Mouse (Mus musculus): ENCODE measurements around the gene F12.
"Not testable (repeated sequence)": the region's sequence is repeated elsewhere in the genome, so short reads cannot be mapped to it uniquely, and the experiment has no call there.

Gene F12

DNA sequence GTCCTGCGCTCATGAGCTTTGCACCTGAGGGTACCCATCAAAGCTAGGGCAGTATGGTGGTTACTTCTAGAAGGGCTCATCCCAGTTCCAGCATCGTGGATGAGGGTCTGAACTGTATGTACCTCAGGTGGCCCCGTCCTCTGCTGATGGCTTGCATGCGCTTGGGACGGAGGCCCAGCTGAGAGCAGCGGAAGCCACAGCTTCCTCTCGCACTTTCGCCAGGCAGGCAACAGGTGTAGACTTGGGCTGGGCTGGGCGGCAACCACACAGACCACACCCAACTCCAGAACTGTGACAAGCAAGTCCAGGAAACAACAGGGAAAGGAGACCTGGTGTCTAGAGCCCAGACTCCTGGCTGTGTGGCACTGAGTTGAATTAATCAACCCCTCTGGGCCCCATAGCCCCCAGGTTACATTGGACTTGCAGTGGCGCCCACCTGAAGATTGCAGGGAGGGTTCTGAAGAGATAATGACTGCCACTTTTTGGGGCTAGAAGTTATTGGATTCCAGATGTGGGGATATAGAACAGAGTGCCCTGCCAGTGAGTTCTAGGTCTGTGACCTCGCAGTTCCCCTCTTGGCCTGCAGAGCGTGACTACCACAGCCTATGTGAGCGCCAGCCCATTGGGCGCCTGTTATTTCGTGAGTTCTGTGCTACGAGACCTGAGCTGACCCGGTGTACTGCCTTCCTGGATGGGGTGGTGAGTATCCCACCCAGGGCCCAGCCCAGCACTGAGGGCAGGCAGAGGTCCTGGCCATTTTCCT is 23.3 kb upstream of the F12 start:
- no peak for DNase-seq

DNA sequence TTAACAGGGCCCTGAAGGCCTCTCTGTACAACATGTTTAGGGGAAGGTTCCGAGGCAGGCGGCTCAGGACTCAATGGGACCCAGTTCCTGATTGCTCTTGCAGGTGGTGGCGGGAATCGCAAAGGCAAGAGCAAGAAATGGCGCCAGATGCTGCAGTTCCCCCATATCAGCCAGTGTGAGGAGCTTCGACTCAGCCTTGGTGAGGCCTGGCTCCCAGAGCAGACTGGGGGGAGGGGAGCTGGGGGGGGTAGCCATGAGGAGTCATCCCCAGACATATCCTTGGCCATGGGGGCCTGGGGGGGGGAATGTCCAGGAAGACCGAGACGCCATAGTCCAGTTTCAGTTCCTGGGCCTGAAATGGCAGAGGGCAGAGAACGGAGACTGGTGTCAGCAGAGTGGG is 22.6 kb upstream of the F12 start:
- no peak for DNase-seq

DNA sequence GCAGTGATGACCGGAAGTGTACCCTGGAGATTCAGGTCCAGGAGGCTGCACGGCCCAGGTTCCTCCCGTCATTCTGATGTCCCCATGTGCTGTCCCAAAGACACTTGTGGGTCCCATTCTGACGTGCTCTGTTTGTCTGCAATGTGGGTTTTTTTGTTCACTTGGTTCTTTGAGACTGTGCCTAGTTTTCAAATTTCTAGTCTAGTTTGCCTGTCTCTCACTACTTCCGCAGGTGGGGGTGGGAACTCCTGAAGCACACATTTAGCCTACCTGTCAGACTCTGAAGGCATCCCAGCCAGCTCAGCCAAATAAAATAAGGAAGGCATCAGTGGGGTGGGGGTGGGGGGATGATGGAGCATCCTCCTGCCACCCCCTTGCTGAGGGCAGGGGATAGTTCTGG is 21.5 kb upstream of the F12 start:
- DNase-seq = no peak

DNA sequence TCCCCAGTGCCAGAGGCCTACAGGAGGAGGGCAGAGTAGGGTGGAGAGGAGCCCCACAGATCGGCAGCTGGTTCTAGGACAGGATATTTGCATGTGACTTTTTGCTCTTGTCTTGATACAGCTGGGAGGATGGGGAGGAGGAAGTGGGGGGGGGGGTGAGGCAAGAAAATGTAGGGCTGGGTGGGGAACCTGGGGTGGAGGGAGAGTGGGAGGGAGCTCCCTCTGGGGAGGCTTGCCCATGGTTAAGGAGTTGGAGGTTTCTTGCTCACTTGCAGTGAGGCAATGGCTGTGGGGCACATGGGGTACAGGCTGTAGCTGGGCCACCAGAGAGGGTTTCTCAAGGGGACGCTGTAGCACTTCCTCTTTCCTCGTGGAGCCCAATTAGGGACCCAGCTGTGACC is 20.9 kb upstream of the F12 start:
- DNase-seq = peak; percentile 37

DNA sequence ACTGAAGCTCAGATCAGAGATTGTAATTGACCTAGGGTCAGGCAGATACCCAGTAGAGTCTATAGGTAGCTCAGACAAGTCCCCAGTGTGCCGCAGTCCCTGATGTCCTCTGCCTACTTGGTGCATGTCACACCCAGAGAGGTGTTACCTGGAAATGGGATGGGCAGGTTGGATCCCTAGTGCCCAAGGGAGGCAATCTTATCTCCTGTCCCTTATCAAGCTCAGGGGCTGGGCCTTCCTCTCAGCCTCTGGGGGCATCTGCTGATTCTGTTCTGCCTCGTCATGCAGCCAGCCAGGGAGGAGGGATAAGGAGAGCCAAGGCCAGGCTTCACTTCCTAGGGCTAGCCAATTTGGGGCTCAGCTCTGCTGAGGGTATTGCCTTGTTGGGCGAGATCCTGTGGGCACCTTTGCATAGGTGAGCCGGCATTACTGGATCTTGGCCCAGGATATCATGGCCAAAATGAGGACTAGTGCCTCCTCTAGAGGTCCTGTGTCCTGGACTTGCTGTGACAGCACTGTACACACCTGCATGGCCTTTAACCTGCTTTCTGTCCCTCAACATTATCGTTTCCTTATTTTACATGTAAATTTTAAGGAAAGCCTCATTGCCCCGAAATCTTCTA is 20.0 kb upstream of the F12 start:
- no peak for DNase-seq

DNA sequence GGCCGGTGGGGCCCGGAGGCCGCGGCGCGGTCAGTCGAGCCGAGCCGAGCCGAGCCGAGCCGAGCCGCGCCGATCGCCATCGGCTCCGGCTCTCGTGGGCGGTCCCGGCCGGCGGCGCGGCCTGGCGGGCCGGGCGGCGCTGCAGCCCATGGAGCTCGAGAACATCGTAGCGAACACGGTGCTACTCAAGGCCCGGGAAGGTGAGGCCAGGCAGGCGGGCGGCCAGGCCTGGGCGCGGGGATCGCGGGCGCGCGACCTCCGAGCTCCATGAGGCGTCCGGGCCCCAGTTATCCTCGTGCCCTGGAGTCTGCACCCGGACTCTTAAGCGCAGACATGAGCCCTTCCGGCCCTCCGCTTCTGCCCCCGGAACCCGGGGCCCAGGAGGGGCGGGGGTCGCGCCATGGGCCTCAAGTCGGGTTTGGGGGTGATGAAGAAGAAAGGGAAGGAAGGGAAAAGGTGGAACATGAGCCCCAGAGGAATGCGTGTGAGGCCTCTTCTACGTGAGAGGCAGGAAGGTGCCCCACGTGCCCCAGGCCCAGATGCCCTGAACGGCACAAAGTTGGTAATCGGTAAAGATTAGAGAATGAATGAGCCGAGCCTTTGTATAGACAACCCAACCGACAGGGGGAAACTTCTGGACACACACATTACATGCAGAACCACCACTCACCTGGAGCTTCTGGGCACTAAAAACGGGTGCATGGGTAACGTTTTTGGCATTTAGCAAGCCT is 18.9 kb upstream of the F12 start:
- no peak for DNase-seq

DNA sequence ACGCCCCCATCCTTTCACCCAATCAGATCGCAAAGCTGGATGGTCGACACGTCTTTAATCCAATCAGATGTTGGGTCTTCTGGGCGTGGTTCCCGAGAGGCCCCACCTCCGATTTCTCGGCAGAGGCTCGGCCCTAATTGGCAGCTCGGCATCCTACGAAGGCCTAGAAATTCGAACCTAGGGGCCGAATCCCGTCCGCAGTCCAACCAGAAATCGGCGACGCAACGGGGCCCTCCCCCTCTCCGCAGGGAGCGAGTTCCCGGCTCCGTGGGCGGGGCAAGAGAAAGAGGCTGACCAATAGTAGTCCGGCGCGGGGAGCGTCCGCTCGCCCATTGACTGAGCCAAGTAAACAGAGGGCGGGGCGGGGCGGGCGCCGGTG is 18.3 kb upstream of the F12 start, which contains the start of gene Grk6:
Gene Grk6 (plus strand): TSS at position 136 of the 379 bp plus-strand sequence.
- peak; percentile 100 for DNase-seq

DNA sequence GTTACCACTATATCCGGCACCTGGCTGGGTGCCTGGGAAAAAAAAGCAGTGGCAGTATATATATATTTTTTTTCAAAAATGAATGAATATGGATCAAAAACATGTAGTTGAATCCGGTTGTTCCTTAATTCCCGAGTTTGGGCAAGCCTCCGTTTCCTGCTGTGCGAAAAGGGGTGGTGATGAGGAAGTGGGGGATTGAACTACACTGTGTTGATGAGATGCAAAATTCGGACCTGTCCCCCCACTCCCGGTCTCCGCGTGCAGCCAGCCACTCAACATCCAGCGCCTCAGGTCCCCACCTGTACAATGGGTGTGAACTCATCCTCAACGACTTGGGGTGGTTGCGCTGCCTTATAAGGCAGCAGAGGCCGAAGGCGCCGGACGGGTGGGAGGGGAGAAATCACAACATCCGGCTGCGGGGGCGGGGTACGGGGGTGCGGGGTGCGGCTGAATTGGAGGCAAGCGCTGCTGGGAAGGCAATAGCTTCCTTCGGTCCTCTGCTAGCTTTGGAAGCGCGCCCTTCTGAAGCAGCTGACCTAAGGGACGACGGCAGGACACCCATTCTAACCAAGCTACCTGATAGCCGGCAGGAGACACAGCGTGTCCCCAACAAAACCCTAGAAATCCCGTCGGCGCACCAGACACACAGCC is 17.8 kb upstream of the F12 start:
- no peak for DNase-seq

DNA sequence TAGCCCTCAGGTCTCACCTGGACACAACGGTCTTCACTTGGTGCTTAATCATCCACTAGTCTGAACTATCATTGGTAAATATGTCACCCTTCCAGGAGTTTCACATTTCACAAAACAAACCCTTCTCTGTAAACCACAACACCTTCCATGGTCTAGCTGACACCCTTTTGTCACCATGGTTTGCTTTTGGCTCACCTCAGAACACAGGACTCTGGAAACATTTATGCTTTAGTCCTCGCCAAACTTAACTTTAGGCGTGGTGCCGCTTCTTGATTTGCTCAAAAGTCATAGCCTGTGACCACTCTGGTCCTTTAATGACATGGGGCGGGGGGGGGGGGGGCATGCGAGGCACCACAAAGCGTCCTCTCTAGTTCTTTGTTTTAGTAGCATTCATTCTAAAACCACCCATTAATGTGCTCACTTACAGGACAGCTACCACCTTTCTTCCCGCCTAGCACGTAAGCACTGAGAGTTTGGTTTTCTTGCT is 17.2 kb upstream of the F12 start:
- DNase-seq = peak; percentile 35

DNA sequence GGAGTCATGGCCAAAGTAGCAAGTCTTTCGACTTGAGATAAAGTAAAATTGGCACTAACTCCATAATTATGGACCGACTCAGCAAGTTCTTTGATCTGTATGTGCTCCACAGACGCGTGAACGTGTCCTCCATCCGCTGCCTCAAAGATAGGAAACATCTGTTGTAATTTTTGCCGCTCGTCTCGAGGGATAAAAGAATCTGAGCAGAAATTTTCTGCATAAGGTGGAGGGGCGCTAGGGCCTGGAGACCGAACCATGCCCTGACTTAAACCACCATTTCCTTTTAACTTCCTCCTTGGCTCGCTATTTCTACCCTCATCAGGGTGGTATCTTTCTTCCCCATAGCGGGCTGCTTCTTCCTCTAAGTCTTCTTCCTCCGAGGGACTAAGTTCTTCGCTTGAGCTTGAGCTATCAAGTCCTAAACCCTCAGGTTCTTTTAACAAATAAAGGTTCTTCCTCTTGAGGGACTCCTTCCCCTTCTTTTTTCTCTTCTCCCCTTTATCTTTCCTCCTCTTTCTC is 10.6 kb upstream of the F12 start:
- not testable (repeated sequence) for DNase-seq

DNA sequence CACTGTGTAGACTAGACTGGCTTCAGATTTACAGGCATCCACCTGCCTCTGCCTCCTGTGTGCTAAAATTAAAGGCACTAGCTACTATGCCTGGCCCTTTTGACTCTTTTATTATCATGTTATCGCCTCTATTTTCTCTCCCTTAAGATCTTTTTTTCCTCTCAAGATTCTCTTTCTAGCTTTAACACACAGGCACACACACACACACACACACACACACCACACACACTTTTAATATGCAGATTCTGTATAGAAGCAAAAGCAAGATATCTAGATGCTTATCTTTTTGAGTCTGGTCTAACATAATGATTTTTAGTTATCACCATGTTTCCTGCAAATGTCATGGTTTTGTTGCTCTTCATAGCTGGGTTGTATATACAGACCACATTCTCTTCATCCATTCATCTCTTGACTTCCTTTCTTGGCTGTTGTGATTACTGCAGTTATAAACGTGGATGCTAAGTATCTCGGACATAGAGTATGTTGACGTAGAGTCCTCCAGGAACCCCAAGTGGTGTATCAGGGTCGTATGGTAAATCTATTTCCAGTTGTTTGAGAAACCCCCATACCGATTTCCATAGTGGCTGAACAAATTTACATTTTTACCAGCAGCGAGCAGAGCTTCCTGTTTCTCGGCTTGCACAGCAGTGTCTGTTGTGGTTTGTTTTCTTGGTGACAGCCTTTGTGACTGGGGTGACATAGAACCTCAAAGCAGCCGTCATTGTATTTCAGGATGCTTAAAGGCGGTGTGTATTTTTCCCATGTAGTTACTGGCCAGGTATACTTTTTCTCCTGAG is 5.5 kb upstream of the F12 start:
- no peak for DNase-seq

DNA sequence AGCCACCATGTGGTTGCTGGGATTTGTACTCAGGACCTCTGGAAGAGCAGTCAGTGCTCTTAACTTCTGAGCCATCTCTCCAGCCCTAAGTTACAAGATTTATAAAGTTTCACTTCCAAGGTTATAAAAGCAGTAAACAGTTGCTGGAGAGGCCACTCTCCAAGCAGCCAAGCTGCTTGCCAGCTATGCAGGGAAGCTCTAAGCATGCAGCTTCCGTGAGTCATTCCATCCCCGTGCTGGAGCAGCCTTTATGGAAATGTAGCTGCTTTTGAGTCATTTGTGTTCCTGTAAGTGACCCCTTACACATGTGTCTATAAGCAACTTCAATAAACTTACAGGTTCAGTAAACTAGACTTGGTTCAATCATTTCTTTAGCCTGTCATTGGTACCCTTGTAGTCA is 4.0 kb upstream of the F12 start:
- DNase-seq = no peak

DNA sequence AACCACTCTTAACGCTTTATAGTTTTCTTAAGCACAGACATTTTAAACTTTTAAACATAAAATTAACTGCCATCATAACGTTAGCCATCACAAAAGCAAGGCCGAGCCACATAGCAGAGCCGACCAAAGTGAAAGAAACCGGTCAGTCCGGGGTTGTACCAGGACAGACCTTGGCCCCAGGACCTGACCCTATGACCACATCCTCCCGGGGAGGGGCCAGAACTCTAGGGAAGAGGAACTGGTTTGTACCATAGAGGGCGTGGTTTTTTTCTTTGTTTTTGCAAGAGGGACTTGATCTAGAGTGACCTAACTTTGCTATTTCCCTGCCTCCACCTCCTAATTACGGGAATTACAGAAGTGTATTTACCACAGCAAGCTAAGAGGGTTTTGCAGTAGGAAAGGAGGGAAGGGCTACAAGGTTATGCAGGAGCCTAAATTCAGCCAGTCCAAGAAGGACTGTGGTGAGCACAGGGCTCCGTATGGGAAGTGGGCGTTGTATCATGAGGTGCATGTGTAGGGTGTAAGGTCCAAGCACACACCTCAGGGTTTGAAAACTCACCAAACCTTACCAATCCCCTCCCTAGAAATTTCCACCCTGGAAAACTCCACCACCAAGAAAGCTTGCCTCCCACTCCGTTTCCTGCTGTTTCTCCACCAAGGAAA is 2.8 kb upstream of the F12 start:
- DNase-seq = peak; percentile 85

DNA sequence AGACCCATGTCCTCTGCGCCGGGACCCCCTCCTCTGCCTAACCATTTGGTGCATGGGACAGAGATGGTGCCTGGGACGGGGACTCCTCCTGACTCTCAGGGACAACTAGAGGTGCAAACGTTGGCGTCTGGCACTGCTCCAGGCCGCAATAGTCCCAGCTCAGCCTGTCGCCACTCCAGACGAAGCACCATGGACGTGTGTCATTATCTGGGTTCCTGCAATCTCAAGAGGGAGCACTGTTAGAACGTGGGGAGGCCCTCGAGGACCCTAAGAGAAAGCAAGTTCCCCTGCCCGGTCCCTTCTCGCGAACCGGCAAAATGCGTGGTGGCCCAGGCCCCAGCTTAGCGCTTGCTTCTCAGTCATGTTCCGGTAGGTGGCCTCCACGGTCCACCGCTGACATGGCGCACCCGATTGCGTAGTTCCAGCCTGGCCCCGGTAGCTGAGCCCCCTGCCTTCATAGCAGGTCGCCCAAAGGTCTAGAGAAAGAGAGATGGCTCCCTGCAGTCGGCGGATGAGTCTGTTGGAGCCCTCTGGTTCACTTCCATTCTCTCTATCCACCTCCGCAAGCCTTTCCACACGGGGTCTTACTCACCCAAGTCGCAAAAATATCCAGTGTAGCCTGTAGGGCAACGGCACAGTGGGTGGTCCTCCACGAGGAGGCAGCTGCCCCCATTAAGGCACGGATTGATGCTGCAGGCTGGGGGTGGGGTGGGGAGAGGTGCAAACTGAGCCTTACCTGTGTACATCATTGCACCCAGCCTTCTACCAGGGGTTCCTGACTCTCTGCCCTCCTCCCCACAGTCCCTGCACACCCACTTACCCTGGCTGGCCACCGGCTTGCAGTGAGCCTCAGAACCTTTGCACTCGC is 5.4 kb downstream of the F12 start:
- DNase-seq = peak; percentile 82

DNA sequence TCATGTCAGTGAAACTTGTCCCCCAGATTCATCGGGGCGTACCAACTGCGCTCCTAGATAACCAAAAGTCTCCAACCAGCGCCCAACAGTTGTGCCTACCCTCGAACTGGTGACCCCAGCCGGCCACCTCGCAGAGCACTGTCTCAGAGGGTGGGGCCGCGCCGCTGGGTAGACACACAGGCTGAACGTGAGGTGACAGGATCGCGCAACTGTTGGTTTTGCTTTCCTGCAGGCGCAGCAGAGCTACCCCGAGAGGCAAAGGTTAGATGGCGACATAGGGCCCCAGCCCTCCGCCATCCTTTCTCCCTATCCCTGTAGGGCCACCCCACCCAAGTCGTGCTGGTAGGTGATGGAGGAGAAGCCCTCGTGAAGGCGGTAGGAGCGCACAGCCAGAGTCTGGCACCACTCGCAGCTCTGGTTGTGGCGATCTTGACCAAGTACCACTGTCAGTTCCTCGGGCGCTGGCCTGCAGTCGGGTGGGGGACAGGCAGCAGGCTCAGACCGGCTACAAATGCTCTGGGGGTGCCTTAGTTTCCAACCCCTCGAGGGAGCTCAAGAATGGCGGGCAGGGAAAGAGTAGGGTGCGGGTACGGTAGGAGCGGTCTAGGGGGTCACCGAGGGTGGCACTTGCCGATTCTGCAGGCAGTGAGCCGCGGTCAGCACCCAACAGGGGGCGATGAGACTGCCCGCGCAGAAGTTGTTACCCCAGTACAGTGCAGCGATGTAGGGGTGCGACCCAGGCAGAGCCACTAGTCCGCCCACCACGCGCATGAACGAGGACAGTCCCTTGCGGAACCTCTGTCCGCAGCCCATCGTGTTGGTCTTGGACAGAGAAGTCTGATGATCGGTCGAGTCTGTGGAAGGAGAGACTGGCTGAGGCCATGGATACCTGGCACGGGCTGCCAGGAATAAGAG is 6.3 kb downstream of the F12 start:
- DNase-seq = peak; percentile 16

DNA sequence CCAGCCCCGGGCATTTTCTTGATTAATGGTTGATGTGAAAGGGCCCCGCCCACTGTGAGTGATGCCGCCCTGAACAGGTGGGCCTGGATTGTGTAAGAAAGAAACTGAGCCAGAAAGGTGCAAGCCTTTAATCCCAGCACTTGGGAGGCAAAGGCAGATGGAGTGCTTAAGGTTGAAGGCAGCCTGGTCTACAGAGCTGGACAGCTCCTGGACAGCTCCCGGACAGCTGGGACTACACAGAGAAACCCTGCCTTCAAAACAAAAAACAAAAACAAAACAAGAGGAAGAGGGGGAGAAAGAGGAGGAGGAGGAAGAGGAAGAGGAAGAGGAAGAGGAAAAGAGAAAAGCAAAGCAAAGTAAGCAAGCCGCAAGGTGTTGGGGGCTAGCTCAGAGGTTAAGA is 7.5 kb downstream of the F12 start:
- DNase-seq = no peak

DNA sequence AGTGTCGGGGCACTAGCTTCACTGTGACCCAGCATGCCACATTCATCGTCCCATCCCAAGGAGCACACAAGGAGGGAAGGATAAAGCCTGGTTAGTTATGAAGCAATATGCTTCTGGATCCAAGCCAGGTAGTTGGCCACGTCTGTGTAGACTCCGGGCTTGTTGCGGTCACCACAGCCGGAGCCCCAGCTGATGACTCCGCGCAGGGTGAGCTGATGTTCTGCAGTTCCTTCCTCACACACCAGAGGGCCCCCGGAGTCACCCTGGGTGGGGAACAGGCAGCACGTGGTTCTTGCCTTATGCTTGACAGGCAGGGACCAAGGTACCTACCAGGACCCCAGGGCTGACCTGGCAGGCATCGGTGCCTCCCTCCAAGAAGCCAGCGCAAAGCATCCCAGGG is 8.6 kb downstream of the F12 start:
- DNase-seq = peak; percentile 94

DNA sequence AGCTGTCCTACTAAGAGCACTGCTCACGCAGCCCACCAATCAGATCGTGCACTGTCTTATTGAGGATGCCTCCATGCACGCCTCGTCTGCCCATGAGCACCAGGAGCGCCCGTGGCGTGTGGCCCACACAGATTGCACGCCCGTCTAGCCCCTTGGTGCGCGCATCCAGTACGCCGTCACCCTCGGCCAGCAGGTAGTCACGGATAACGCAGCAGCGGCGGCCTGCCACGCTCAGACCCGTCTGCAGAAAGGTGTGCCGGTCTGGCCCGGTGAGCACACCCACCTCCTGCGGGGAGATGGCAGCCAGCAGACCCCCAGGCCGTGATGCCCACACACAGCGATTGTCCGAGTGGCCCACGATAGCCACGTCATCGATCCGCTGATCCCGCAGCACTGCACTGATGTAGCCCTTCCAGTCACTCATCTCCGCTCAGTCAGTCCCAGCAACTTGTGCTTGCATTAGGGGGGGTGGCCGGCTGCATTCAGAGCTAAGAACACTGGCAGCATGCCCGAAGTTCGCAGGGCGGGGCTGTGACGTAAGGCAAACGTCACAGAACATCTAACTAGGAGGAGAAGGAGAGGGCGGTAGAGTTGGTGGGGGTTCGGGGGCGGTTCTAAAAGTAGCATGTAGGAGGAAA is 11.7 kb downstream of the F12 start, which contains the start of gene Pfn3:
Gene Pfn3 (minus strand): TSS at position 490 of the 638 bp plus-strand sequence.
- peak; percentile 77 for DNase-seq

DNA sequence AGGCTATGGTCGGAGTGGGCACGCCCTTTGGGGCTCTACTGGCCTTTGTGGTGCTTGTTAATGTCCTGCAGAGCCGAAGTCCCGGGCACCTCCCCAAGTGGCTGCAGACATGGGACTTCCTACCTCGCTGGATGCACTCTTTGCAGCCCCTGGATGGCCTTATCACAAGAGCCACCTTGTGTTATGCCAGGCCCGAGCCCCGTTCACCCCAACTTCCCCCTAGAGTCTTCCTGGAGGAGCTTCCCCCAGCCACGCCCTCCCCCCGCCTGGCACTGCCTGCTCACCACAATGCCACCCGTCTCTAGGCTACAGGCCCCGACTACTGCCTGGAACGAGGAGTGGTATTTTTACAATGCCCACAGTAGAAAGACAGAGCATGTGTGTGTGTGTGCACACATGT is 13.3 kb downstream of the F12 start:
- DNase-seq = no peak
